Mouse (Mus musculus): ENCODE measurements around the gene Slc25a44. TPM values are rescaled to one million over a fixed set of nuclear protein-coding genes. Genes with fewer than 3 reads are reported as not detected.

Gene Slc25a44
- polyA plus RNA-seq, 1 experiment from 2014 or later = 40.3 TPM

- 63% methylated on average over 8 of the region's 8 CpGs for WGBS
- no peak for ATAC-seq
- no peak overlapping the region for H3K4me3 ChIP-seq (ENCODE audit: low read length)
These were observed 28.4 kb upstream of the Slc25a44 start for GRCm38 (mm10) chr3:88453369-88453768.

DNA sequence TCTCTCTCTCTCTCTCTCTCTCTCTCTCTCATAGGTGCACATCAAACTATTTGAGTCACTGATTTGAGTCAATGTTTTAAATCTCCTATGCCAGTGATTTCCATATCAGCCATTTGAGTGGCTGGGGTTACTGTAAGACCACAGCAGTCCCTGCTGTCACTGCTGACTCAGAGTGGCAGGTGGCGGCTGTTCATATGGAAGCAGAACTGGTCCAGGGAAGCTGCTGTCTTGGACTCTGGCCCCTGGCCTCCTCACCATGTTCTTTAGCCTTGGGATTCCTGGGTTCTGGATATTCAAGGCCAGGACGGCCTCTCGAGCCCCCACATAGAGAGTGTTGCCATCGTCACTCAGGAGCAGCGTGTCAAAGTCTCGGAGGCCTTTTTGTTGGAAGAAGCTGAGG is 27.8 kb upstream of the Slc25a44 start:
- Histone ChIP-seq H3K27me3 (replicated peaks; ENCODE audit: control insufficient read depth, insufficient read depth, low read length) (no peaks in the 10 kb centered on the region), H3K4me2 (ENCODE audit: low read length) (no peak overlapping the region), H3K9me3 (ENCODE audit: control insufficient read depth, low read length) (no peaks in the 10 kb centered on the region), H3K4me3 (ENCODE audit: low read length) (no peak overlapping the region), H3K27ac (ENCODE audit: low read depth, low read length) (no peak overlapping the region), H3K4me1 (ENCODE audit: control insufficient read depth, insufficient read depth, low read depth, low read length) (peaks cover 14% of the 10 kb centered on the region), H3K9ac (ENCODE audit: low read depth, low read length) (no peak overlapping the region), H3K36me3 (ENCODE audit: control insufficient read depth, insufficient read depth, low read length) (peaks cover 12% of the 10 kb centered on the region; the same call in 1 of the 2 replicates)
- no peak for ATAC-seq
- 76% methylated on average over 6 of the region's 6 CpGs for WGBS

More at GRCm38 (mm10) chr3:88453369-88453768, 28.4 kb upstream of the Slc25a44 start:
- Histone ChIP-seq H3K4me1 (ENCODE audit: control insufficient read depth, insufficient read depth, low read depth, low read length) (peaks cover 17% of the 10 kb centered on the region), H3K4me2 (ENCODE audit: low read length) (no peak overlapping the region), H3K27ac (ENCODE audit: low read depth, low read length) (no peak overlapping the region), H3K27me3 (replicated peaks; ENCODE audit: control insufficient read depth, insufficient read depth, low read length) (no peaks in the 10 kb centered on the region), H3K36me3 (ENCODE audit: control insufficient read depth, insufficient read depth, low read length) (peaks cover 8% of the 10 kb centered on the region; the same call in 1 of the 2 replicates), H3K9me3 (ENCODE audit: control insufficient read depth, low read length) (no peaks in the 10 kb centered on the region), H3K9ac (ENCODE audit: low read depth, low read length) (no peak overlapping the region)

DNA sequence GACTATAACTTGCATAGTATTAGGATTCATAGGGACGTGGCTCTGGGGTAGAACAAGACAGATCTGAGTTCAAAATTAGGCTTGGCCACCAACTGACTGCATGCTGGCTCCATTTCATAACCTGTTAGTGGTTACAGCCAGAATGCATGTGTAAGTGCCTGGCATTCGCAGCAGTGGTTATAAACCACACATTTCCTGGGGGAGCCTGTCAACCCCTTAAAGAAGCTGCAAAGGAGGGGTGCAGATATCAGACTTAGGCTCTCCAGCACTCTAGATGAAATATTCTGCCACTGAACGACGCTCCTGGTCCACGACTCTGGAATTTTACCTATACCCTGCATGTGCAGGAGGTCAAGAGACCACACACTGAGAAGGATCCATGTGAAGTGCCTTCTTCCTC is 27.3 kb upstream of the Slc25a44 start:
- H3K27ac ChIP-seq (ENCODE audit: low read depth, low read length) = no peak overlapping the region
- H3K9ac ChIP-seq (ENCODE audit: low read depth, low read length) = no peak overlapping the region
- ATAC-seq = no peak
- peaks cover 10% of the 10 kb centered on the region for H3K4me1 ChIP-seq (ENCODE audit: control insufficient read depth, insufficient read depth, low read depth, low read length)
- no peak overlapping the region for H3K4me2 ChIP-seq (ENCODE audit: low read length)
- H3K36me3 ChIP-seq (ENCODE audit: control insufficient read depth, insufficient read depth, low read length) = peaks cover 12% of the 10 kb centered on the region; the same call in 1 of the 2 replicates
- WGBS = 76% methylated on average over 5 of the region's 5 CpGs
- no peaks in the 10 kb centered on the region for H3K9me3 ChIP-seq (ENCODE audit: control insufficient read depth, low read length)
- no peak overlapping the region for H3K4me3 ChIP-seq (ENCODE audit: low read length)
- H3K27me3 ChIP-seq (replicated peaks; ENCODE audit: control insufficient read depth, insufficient read depth, low read length) = no peaks in the 10 kb centered on the region

DNA sequence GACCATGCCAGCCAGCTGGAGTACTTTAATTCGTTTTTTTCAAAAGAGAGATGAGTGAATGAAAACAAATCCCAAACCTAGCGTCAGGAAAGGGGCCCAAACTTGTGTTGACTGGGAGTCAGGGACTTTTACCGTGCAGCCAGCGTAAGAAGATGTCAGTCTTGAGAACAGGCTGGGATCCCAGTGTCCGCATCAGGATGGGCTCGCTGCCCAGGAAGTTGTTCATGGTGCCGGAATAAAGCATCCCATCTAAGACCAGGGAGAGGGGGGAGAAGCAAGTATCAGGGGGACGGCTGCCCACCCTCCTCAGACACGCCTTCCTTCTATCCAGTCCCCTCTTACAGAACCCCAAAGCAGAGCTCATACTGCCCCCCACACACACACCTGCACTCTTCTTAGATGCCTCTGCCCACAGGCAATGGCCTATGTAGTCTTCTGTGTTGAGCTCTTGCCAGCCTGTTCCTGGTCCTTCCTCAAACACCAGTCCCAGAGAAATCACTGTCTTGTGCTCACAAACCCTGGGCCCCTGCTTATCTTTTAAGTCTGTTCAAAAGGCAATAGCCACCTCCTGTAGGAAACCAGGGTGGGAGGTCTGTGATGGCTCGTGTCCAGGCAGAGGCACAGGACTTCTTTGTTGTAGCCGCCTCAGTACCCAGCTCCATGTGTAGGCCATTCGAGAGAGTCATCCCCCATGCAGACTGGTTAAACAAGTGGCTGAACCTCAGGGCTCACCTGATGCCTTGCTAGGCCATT is 25.6 kb upstream of the Slc25a44 start:
- H3K4me1 ChIP-seq (ENCODE audit: control insufficient read depth, insufficient read depth, low read depth, low read length) = no peaks in the 10 kb centered on the region
- no peaks in the 10 kb centered on the region for H3K27me3 ChIP-seq (replicated peaks; ENCODE audit: control insufficient read depth, insufficient read depth, low read length)
- no peak for ATAC-seq
- WGBS = 66% methylated on average over 12 of the region's 12 CpGs
- no peak overlapping the region for H3K4me3 ChIP-seq (ENCODE audit: low read length)
- no peak overlapping the region for H3K27ac ChIP-seq (ENCODE audit: low read depth, low read length)
- H3K4me2 ChIP-seq (ENCODE audit: low read length) = no peak overlapping the region
- H3K36me3 ChIP-seq (ENCODE audit: control insufficient read depth, insufficient read depth, low read length) = peaks cover 12% of the 10 kb centered on the region; the same call in 1 of the 2 replicates
- H3K9ac ChIP-seq (ENCODE audit: low read depth, low read length) = no peak overlapping the region
- H3K9me3 ChIP-seq (ENCODE audit: control insufficient read depth, low read length) = no peaks in the 10 kb centered on the region

DNA sequence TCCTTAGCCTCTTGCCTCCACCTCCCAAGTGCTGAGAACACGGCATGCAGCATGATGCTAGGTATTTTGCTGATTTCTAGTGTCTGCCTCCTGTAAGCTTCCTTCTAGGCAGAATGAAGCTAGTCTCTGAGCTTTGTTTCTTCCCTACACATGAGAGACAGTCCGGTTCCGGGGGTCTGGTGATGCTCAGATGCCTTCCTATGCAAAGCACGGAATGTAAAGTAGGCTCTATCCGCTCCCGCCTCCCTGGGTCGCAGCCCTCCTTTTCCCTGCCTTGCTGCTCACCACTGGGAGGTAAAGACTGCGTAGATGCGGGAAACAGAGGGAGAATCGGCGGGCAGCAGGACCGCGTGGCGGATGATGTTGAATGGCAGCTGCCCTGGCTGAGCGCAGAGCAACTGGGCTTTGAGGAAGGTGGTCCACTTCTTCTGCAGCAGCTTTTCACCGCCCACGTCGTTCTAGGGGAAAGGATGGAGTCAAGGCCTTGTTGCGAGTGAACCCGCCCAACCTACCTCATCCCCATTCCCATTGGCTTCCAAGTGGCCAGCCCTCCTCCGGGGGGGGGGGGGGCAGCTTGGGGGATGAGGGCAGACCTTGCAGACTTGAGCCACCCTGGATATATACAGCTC is 24.6 kb upstream of the Slc25a44 start:
- ATAC-seq = peak; percentile 60
- Histone ChIP-seq H3K9me3 (ENCODE audit: control insufficient read depth, low read length) (no peaks in the 10 kb centered on the region), H3K36me3 (ENCODE audit: control insufficient read depth, insufficient read depth, low read length) (peaks cover 12% of the 10 kb centered on the region; the same call in 1 of the 2 replicates), H3K4me2 (ENCODE audit: low read length) (peak overlapping the region; percentile 27), H3K27me3 (replicated peaks; ENCODE audit: control insufficient read depth, insufficient read depth, low read length) (no peaks in the 10 kb centered on the region), H3K4me1 (ENCODE audit: control insufficient read depth, insufficient read depth, low read depth, low read length) (no peaks in the 10 kb centered on the region), H3K4me3 (ENCODE audit: low read length) (peak overlapping the region; percentile 7; the same call in 1 of the 2 replicates), H3K27ac (ENCODE audit: low read depth, low read length) (no peak overlapping the region), H3K9ac (ENCODE audit: low read depth, low read length) (no peak overlapping the region; the same call in 1 of the 2 replicates)
- WGBS = 11% methylated on average over 21 of the region's 21 CpGs

DNA sequence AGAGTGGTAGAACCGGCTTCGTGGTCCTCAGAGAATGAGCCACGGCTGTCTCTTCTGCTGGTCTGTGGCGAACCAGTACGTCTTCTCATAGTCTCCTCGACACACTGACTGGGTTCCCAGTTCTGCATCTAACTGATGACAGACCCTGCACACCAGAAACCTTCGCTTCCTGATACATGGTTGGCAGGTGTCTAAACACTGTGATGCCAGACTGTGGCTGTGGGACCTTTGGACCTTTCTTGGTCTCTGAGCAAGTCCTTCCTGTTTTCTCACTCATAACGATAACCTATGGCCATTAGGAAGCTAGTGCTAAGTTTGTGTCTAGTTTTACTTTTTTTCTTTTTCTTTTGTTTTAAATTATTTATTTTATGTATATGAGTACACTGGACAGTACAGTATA is 23.5 kb upstream of the Slc25a44 start:
- Histone ChIP-seq H3K27ac (ENCODE audit: low read depth, low read length) (no peak overlapping the region), H3K4me3 (ENCODE audit: low read length) (no peak overlapping the region), H3K9ac (ENCODE audit: low read depth, low read length) (no peak overlapping the region), H3K4me2 (ENCODE audit: low read length) (no peak overlapping the region), H3K4me1 (ENCODE audit: control insufficient read depth, insufficient read depth, low read depth, low read length) (no peaks in the 10 kb centered on the region), H3K36me3 (ENCODE audit: control insufficient read depth, insufficient read depth, low read length) (peaks cover 13% of the 10 kb centered on the region), H3K27me3 (replicated peaks; ENCODE audit: control insufficient read depth, insufficient read depth, low read length) (no peaks in the 10 kb centered on the region), H3K9me3 (ENCODE audit: control insufficient read depth, low read length) (no peaks in the 10 kb centered on the region)
- 90% methylated on average over 8 of the region's 8 CpGs for WGBS
- ATAC-seq = no peak

GRCm38 (mm10) chr3:88447676-88448183 is 22.8 kb upstream of the Slc25a44 start:
- 51% methylated on average over 8 of the region's 8 CpGs for WGBS

GRCm38 (mm10) chr3:88446471-88447123 is 21.7 kb upstream of the Slc25a44 start:
- Histone ChIP-seq H3K9ac (ENCODE audit: low read depth, low read length) (no peak overlapping the region), H3K9me3 (ENCODE audit: control insufficient read depth, low read length) (no peaks in the 10 kb centered on the region), H3K4me1 (ENCODE audit: control insufficient read depth, insufficient read depth, low read depth, low read length) (no peaks in the 10 kb centered on the region), H3K36me3 (ENCODE audit: control insufficient read depth, insufficient read depth, low read length) (peaks cover 13% of the 10 kb centered on the region), H3K27ac (ENCODE audit: low read depth, low read length) (no peak overlapping the region), H3K4me3 (ENCODE audit: low read length) (no peak overlapping the region), H3K4me2 (ENCODE audit: low read length) (no peak overlapping the region), H3K27me3 (replicated peaks; ENCODE audit: control insufficient read depth, insufficient read depth, low read length) (no peaks in the 10 kb centered on the region)
- ATAC-seq = no peak
- 74% methylated on average over 8 of the region's 8 CpGs for WGBS

More at GRCm38 (mm10) chr3:88447676-88448183, 22.8 kb upstream of the Slc25a44 start:
- no peak overlapping the region for H3K27ac ChIP-seq (ENCODE audit: low read depth, low read length)
- no peaks in the 10 kb centered on the region for H3K4me1 ChIP-seq (ENCODE audit: control insufficient read depth, insufficient read depth, low read depth, low read length)
- H3K9ac ChIP-seq (ENCODE audit: low read depth, low read length) = no peak overlapping the region
- H3K27me3 ChIP-seq (replicated peaks; ENCODE audit: control insufficient read depth, insufficient read depth, low read length) = no peaks in the 10 kb centered on the region
- H3K9me3 ChIP-seq (ENCODE audit: control insufficient read depth, low read length) = no peaks in the 10 kb centered on the region
- H3K36me3 ChIP-seq (ENCODE audit: control insufficient read depth, insufficient read depth, low read length) = peaks cover 13% of the 10 kb centered on the region
- ATAC-seq = no peak
- H3K4me2 ChIP-seq (ENCODE audit: low read length) = no peak overlapping the region
- no peak overlapping the region for H3K4me3 ChIP-seq (ENCODE audit: low read length)

DNA sequence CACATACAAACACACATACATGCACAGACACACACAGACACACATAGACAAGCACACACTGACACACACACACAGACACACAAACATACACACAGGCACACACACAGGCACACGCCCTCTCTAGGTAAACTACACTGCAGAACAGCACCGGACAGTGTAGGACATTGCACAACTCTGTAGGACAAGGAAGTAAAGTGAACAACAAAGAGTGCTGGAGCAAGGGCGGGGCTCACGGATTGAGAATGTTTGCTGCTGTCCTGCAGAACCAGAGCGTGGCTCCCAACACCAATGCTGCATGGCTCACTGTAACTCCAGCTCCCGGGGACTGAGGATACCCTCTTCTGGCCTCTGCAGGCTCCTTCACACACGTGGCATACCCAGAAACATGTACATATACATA is 17.9 kb upstream of the Slc25a44 start:
- 74% methylated on average over 7 of the region's 7 CpGs for WGBS
- Histone ChIP-seq H3K27me3 (replicated peaks; ENCODE audit: control insufficient read depth, insufficient read depth, low read length) (no peaks in the 10 kb centered on the region), H3K4me3 (ENCODE audit: low read length) (no peak overlapping the region), H3K9ac (ENCODE audit: low read depth, low read length) (no peak overlapping the region), H3K9me3 (ENCODE audit: control insufficient read depth, low read length) (no peaks in the 10 kb centered on the region), H3K27ac (ENCODE audit: low read depth, low read length) (no peak overlapping the region), H3K36me3 (ENCODE audit: control insufficient read depth, insufficient read depth, low read length) (peaks cover 10% of the 10 kb centered on the region), H3K4me2 (ENCODE audit: low read length) (no peak overlapping the region), H3K4me1 (ENCODE audit: control insufficient read depth, insufficient read depth, low read depth, low read length) (peaks cover 3% of the 10 kb centered on the region)
- no peak for ATAC-seq
